Mouse (Mus musculus): ENCODE data around the gene Prrx2.
"Not testable (repeated sequence)": the region's sequence is repeated elsewhere in the genome, so short reads cannot be mapped to it uniquely, and the experiment has no call there.

Gene Prrx2

GRCm38 (mm10) chr2:30914836-30915235, 80.1 kb downstream of the Prrx2 start:
- no peak for DNase-seq

- no peak for DNase-seq
These were observed 80.6 kb downstream of the Prrx2 start for GRCm38 (mm10) chr2:30915376-30915775.

DNA sequence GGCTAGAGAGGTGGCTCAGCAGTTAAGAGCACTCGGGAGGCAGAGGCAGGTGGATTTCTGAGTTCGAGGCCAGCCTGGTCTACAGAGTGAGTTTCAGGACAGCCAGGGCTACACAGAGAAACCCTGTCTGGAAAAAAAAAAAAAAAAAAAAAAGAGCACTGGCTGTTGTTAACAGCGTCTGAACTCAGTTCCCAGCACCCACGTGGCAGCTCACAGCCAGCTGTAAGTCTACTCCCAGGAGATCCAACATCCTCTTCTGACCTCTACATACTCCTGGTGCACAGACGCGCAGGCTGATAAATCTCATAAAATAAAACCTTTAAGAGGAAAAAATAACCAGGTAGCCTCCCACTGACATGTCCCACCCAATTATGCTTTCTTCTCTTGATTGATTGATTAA, 81.2 kb downstream of the Prrx2 start:
- not testable (repeated sequence) for DNase-seq

- DNase-seq, result peak; percentile 20
These were observed 82.9 kb downstream of the Prrx2 start for GRCm38 (mm10) chr2:30917649-30918048.

DNA sequence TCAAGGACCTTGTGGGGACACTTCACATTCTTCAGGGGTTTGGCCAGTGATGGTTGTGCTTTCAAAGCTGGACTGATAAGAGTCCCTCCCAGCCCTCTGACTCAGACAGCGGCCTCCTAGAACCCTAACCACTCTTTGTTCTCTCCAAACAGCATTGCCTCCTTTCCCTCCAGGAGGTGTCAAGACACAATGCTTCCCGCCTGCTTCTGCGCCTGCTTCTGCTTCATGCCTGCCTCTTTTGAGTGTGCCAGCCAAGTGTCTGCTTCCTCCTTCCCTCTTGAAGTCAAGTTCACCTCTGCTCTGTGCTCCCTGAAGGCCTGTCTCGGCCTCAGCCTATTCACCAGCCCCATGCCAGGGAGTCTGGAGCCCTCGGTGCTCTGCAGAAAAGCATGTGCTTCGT, 83.4 kb downstream of the Prrx2 start:
- DNase-seq, result no peak

- DNase-seq, result no peak
These were observed 84.1 kb downstream of the Prrx2 start for GRCm38 (mm10) chr2:30918780-30919329.

DNA sequence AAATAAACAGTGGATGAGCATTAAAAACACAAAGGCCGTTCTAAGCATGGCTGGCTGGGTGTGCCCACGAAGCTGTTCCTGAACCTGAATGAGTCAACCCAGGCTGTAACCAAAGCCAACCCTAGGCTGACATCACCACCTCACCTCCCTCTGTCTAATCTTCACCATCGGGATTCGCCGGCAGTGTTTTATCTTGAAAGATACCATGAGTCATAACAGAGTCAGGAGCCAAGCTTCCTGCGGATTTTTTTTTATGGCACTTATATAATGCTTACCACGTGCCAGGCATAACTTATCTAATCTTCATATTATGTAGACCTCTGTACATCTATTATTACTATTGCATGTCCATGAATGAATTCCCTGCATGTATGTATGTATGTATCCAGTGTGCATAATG, 85.4 kb downstream of the Prrx2 start:
- DNase-seq, result peak; percentile 68

- DNase-seq, result no peak
These were observed 88.3 kb downstream of the Prrx2 start for GRCm38 (mm10) chr2:30923099-30923498.

DNA sequence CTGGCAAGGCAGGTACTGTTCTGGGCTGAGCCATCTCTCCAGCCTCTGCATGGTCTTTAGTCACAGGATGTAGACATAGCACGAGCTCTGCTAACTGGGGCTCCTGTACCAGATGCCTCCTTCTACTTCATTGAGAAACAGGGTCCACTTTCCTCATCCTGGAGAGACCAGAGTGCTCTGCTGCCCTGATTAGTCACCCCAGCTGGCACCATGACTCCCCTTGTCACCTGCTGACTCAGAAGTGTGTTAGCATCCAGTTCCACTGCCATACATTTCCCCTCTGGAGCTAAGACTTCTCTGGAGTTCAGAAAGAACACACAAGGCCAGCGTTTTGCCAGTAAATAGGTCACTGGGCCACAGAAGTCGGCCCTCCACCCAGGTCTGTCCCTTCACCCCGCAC, 90.4 kb downstream of the Prrx2 start:
- no peak for DNase-seq

- no peak for DNase-seq
These were observed 91.6 kb downstream of the Prrx2 start for GRCm38 (mm10) chr2:30926381-30926780.

- DNase-seq, result no peak
These were observed 92.5 kb downstream of the Prrx2 start for GRCm38 (mm10) chr2:30927151-30927781.

- DNase-seq, result peak; percentile 70
These were observed 93.3 kb downstream of the Prrx2 start for GRCm38 (mm10) chr2:30927844-30928628.

DNA sequence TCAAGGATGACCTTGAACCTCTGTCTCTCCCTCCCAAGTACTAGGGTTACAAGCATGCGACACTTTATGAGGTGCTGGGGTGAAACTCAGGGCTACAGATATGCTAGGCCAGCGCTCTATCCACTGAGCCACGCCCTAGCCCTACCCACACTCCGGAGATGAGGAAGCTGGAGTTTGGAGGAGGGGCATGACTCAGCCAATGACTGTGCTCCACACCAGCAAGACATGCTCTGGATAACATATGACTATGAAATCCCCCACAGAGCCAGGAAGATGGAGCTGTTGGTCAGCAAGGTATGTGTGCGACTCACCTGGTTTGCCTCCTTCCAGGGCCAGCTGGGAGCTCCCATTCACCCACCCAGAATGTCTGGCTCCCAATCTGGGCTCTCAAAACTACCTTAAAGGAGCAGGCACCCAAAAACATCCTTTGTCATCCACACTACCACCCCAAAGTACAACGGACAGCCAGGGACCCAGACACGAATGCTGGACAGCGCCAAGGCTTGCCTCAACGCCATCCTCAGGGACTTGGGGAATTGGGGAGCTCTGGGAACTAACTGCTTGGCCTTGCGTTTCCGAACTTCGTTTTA, 94.2 kb downstream of the Prrx2 start:
- DNase-seq, result peak; percentile 29

GRCm38 (mm10) chr2:30929483-30930045, 94.8 kb downstream of the Prrx2 start, which contains the start of gene Ptges:
Ptges (minus strand) TSS chr2:30929863.
- DNase-seq, result peak; percentile 84

DNA sequence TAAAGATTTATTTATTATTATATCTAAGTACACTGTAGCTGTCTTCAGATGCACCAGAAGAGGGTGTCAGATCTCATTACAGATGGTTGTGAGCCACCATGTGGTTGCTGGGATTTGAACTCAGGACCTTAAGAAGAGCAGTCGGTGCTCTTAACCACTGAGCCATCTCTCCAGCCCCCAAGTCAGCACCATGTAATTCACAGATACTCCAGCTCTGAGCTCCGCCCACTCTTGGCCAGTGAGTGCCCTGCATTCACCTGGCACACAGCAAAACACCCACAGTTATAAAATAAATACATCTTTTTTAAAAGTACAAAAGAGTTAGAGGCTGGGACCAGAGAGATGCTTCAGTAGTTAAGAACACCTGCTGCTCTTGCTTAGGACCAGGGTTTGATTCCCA, 96.1 kb downstream of the Prrx2 start:
- not testable (repeated sequence) for DNase-seq

Data from right cerebral cortex, adult 18-20 months (tissue).